In genomic region chr10:79702970-79703369, GRCm38 (mm10) we compare ENCODE assay signal across 4 mouse cellular contexts. TPM values are rescaled to one million over a fixed set of nuclear protein-coding genes. Genes with fewer than 3 reads are reported as not detected.
"Had no signal": no experiment of that assay in that cellular context is flagged by ENCODE, and none has a peak within 500 bp of the region (broad histone marks: within the 10 kb centered on the region; RNA-seq: fewer than 3 reads in every experiment).

No protein-coding gene starts in this region.

RNA-seq across cellular contexts. Expression of gene Hcn2, which starts 13.5 kb away (rescaled TPM):
- total RNA-seq: common myeloid progenitor, adult 5-6 weeks had no signal
- polyA plus RNA-seq: forebrain, embryonic 10.5 days; heart, embryonic 10.5 days had no signal

RNA-seq across cellular contexts. Expression of gene Gzmm, which starts 14.2 kb away (rescaled TPM):
- total RNA-seq: granulocyte monocyte progenitor cell, adult 5-6 weeks had no signal
